Mouse (Mus musculus) cerebellum, adult 9-11 months (tissue): ENCODE results near the gene Chrnb1.
A peak's percentile ranks its signal among the peaks of the same experiment; 100 is the strongest.

Experiments used
- DNase-seq: peaks from one replicate; pipeline ENCODE4 v3.0.0; 2022

Gene Chrnb1

DNA sequence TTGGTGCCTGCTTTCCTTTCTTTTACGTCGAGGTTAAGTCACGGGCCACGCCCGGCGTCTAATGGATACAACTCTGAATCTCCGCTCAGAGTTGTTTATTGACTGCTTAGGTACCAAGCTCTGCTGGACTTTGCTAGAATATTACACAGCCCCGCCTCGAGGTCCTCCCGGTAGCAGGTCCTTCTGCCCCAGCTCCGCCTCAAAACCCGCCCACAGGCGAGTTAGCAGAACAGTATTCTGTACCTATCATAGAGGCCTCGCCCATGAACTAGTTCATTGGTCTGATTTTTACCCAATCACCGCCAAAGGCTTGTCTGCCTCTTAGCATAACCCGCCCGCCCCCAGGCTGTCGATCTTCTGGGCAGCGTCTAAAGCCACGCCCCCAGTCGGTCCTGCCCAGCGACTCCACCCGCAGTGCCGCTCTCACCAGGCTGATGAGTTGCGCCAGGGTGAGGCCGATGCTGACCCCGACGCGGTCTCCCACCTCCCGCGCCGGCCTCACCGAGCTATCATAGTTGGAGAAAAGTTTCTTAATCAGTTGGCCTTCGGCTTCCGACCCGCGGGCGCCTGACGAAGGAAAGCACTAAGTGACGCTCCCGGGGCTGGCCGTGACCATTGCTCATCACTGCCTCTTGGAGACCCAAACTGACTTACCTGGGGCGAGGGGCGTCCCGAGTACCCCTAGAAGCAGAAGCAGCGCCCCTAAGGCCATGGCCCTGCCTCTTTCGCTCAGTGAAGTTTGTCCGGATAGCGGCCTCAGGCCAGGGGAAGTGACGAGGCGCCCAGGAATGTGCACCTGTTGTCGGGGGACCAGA is at the start of gene Chrnb1:
Chrnb1 (minus strand) TSS at position 776 of the 815 bp plus-strand sequence.
- DNase-seq: peak; percentile 95

GRCm38 (mm10) chr11:69838714-69839104 is 43.0 kb upstream of the Chrnb1 start:
- DNase-seq: no peak

- DNase-seq: peak; percentile 98
Measured at GRCm38 (mm10) chr11:69837952-69838713, 42.4 kb upstream of the Chrnb1 start, which contains the start of gene Tmem256. Gene Tmem256, plus strand, starts transcription at chr11:69838514.

GRCm38 (mm10) chr11:69837604-69837951 is 41.8 kb upstream of the Chrnb1 start, which contains the start of gene Nlgn2:
Gene Nlgn2, minus strand, starts transcription at chr11:69837784.
- DNase-seq: no peak

GRCm38 (mm10) chr11:69836703-69837576 is 41.2 kb upstream of the Chrnb1 start:
- peak; percentile 84 for DNase-seq

- DNase-seq: peak; percentile 71
Measured at GRCm38 (mm10) chr11:69835966-69836335, 40.2 kb upstream of the Chrnb1 start.

- peak; percentile 64 for DNase-seq
Measured at GRCm38 (mm10) chr11:69835326-69835965, 39.7 kb upstream of the Chrnb1 start.

- peak; percentile 57 for DNase-seq
Measured at GRCm38 (mm10) chr11:69834001-69834549, 38.3 kb upstream of the Chrnb1 start.

GRCm38 (mm10) chr11:69833554-69833953 is 37.8 kb upstream of the Chrnb1 start:
- DNase-seq: no peak

GRCm38 (mm10) chr11:69828832-69829231 is 33.1 kb upstream of the Chrnb1 start:
- DNase-seq: peak; percentile 42

- peak; percentile 38 for DNase-seq
Measured at GRCm38 (mm10) chr11:69823456-69823855, 27.7 kb upstream of the Chrnb1 start.

GRCm38 (mm10) chr11:69822080-69822479 is 26.3 kb upstream of the Chrnb1 start, which contains the start of gene Spem1:
Gene Spem1, minus strand, starts transcription at chr11:69822180.
- DNase-seq: no peak

DNA sequence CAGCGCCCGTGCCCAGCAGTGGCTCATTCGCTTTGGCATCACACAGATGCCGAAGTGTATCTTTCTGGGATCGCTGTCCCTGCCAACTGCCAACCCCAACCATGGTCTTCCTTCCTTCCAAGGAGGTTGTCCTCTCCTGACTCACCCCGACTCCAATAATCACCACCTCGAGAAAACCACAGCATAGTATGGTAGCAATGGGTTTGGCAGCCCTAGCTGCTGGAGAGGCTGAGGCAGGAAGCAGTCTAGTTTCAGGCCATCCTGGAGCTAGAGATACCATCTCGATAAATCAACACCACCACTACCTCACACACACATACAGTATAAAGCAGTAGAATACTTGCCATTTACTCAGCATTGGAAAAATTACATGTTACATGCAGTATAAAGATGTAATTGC is 23.1 kb upstream of the Chrnb1 start:
- no peak for DNase-seq

GRCm38 (mm10) chr11:69818365-69818764 is 22.6 kb upstream of the Chrnb1 start, which contains the start of gene Spem2:
Gene Spem2, minus strand, starts transcription at chr11:69818465.
- DNase-seq: no peak

GRCm38 (mm10) chr11:69816520-69816919 is 20.8 kb upstream of the Chrnb1 start:
- no peak for DNase-seq

DNA sequence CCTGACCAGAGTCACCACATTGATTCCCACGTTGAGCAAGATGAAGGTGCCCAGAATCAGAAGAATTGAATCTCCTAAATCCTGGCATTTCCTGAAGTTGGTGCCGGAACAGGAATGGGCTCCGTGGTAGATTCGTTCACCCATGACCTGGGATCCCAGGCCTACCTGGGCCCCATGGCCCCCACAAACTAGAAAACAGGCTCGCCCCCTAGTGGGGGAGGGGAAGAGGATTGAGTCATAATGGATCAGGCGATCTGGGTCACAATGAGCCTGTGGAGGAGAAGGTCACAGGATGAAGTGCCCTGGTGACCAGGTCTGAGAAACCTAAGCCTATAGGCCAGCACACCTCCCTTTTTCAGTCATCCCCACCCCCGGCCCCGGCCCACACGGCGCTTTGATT is 19.4 kb upstream of the Chrnb1 start, which contains the start of gene Gm39566:
Gm39566 (minus strand) TSS at position 144 of the 400 bp plus-strand sequence.
- DNase-seq: no peak

GRCm38 (mm10) chr11:69810280-69810679 is 14.5 kb upstream of the Chrnb1 start:
- DNase-seq: no peak

GRCm38 (mm10) chr11:69807641-69808040 is 11.9 kb upstream of the Chrnb1 start:
- DNase-seq: no peak

GRCm38 (mm10) chr11:69806378-69806777 is 10.6 kb upstream of the Chrnb1 start:
- DNase-seq: no peak

DNA sequence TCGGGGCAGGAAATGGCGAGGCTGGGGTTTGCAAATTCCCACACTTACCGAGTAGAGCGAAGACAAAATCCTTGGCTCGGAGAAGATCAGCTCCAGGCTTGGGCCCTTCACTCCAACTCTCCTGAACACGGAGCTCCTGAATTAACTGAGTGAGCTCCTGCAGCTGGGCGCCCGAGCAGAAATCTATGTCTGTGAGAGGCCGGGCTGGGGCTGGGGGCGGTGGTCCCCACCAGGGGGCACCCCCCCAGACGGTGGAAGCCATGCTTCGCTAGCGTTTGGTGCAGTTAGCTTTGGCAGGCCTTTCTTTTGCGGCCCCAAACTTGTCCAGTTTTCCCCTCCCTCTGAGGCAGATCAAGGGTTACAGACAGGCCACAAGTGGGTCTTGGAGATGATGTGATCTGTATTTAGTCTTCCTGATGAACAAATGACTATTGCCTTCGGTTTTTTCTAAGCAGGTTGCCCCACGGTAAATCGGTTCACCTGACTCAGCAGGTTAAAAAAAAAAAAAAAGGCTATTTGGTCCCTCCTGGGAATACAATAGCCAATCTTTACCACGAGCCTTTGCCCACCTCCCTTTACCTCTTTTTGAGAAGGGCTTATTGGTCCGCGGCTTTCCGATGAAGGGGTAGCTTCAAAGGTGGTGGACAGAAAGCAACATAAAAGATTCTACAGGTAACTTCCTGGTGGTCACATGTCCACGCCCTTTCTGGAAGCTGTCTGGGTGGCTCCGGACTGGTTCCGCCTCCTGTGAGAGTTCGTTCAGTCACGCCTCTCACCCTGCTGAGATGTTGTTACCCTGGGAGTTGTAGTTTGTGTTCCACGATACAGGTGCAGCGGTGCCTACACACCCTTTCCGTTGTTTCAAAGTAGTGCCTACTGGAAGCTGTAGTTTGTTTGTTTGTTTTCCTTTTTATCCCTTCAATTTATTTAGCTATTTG is 9.5 kb upstream of the Chrnb1 start, which contains the start of gene Tmem102:
Tmem102 (minus strand) TSS at position 653 of the 938 bp plus-strand sequence.
- DNase-seq: no peak

DNA sequence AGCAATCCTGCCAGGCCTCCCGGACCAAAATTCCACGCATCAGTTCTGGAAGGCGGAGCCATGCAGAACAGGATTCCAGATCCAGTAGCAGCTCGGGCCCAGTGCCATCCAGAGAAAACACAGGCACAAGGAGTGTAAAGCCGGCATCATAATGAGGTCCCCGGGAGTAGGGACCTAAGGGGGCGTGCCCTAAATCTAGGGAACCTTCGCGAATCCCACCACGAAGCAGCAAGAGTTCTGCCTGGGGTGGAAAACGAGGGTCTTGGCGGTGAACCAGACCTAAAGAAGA is 8.9 kb upstream of the Chrnb1 start:
- DNase-seq: no peak
